Mouse (Mus musculus): ENCODE results near the gene Fam120c.
"Not testable (repeated sequence)": the region's sequence is repeated elsewhere in the genome, so short reads cannot be mapped to it uniquely, and the experiment has no call there.

Gene Fam120c

DNA sequence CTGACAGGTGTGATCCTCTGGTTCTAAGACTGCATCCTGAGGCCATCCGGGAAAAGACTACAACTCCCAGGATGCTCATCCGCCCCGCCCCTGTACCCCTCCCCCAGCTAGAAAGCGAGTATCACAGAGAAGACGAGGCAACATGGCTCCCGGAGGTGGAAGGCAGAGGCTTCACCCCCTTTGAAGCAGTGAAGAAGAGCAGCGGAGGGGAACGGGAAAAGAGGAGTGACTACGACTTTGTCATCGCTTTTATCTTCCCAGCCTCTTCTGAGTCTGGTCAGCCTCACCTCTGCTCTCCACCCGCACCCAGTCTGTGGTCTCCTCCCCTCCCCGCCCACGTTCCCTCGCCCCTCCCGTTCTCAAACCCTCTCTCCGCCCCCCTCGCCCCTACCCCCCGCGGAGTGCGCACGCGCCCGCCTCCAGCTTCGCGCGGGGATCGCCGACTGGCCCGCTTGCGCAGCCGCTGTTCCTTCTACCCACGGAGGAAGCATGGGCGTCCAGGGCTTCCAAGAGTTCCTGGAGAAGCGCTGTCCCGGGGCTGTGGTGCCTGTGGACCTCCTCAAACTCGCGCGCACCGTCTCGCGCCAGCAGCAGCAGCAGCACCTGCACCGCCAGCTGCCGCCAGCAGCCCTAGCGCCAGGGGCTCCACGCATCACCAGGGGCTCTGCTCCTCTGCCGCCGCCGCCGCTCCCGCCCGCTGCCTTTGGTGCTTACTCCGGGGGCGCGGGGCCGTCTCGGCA, at the start of gene Fam120c:
Fam120c (plus strand) TSS at position 415 of the 740 bp plus-strand sequence.
- peak; percentile 93 for DNase-seq (ENCODE audit: inconsistent ontology term)

DNA sequence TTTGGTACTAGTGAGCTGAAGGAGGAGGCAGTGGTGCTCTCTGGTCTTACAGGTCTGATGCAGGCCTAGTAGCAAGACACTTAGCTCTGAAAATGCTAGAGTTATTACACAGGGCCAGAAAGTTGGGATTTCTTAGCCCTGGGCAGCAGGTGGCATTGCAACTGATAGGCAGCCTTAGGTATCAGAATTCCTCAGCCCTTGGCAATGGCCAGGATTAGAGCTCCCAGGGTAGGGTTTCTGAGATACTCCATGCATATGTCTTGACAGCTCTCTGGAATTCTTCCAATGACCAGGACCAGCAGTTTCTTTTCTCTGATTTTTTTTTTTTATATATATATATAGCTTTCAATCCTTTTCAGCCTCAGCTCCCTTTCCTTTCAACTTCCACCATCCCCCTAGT, 45.6 kb upstream of the Fam120c start:
- peak; percentile 2 for DNase-seq (ENCODE audit: inconsistent ontology term)

DNA sequence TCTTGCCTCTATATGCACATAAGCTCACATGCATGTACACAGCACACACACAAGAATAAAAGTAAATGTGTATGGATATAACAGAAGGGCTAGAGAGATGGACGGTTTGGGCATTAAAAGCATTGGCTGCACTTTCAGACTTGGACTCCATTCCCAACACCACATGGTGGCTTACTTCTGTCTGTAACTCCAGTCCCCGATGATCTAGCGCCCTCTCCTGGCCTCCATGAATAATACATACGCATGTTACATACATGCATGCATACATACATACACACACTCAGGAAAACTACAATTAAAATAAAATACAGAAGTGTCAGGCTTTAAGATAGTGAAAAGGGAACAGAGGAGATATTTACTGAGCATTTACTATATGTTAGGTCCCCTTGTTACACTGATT, 30.2 kb upstream of the Fam120c start:
- no peak for DNase-seq (ENCODE audit: inconsistent ontology term)

DNA sequence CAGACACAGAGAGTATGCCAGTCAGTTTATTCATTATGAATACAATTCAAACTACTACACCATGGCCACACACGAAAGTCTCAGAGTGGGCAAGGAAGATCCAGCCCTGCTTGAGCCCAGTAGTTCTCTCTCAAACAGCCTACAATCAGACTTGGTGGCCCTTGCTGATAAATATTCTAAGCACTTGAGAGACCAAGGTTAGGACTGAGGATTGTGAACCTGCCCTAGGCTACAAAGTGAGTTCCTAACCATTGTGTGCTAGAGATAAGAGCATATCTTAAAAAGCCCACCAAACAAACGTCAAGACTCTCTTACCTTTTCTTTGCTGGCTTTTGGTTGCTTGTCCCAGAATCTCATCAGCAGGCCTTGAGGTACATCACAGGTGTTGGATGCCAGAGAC, 10.4 kb upstream of the Fam120c start:
- DNase-seq (ENCODE audit: inconsistent ontology term) = no peak

DNA sequence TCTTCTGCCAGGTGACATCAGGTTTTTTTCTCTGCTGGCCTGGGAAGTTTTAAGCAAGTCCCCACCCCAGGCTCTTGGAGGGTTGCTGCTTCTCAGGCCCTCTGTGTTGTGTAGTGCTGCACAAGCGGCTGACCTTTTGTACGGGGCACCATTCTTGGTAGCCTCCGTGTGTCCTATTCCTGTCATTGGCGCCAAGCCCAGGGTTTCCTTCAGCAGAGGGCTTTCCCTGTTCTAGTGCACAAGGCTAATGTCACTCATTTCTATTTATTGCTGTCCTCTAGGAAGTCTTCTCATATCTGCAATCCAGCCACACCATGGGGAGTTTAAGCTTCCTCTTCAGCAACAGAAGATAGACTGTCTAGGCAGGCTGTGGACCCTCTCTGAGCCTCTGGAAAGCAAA, 6.2 kb upstream of the Fam120c start:
- no peak for DNase-seq (ENCODE audit: inconsistent ontology term)

DNA sequence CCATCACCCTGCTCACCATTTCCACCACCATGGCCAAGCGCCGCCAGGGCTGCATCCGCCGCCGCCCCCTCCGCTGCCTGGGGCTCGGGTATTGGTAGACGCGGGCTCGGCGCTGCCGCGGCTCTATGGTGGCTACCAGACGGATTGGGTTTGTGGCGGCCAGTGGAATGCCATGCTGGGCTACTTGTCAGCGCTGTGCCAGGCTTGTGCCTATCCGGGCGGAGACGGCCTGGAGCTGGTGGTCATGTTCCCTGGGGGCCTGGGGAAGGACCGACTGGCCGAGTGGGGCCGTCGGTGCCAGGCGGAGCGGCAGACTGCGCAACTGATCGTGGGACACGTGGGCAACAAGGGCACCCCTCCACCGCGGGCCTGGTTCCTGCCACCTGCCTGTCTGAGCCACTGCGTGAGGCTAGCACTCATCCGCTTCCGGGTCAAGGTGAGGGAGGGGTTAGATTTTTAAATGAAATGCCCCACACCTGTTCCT, 568 bp downstream of the Fam120c start:
- peak; percentile 67 for DNase-seq (ENCODE audit: inconsistent ontology term)

DNA sequence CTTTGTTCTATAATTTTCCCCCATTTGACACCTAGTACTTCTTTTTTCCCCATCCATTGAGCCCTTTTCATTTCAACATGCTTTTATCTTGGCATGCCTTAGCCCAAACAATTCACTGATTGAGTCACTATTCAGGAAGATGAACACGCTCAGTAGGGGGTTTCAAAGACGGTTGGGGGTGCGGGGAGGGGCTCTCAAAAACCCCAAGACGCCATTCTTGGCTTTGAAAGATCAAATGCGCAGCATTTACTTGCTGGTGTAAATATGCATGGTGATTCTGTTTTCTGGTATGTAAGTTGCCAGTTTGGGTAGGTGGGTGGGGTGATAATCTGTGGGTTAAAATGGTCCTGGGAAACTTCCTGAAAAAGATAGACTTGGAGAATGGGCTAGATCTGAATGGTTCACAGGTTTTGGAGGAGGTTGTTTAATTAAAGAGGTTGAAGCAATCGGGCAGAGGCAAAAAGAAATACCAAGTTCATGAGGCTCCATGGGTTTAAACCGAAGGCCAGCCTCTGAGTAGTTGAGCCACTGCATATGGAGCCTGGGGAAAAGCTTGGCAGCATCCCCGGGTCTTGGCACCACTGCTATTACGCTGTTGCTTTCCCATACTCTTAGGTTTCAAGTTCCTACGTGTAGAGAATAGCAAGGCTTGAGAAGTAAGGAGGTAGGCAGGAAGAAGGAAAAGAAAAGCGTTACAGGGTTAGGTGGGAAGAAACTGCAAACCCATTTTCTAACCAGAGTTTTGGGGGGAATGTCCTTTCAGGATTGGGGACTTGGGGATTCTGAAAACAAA, 1.6 kb downstream of the Fam120c start:
- DNase-seq (ENCODE audit: inconsistent ontology term) = peak; percentile 17

DNA sequence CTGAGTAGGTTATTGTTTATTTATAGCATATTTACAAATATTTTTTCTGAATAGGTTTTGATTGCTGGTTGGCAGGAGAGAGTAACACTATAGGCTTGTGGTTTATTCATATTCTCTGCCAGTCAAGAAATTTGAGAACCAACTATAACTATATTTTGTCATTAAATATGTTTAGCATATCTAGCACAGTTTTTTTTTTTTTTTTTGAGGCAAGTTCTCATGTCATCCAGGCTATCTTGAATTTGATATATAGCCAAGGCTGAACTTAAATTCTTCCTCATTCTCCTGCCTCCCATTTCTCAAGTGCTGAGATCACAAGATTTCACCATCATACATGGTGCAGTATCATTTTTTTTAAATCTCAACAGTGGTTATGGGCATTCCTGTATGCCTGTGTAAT, 3.3 kb downstream of the Fam120c start:
- DNase-seq (ENCODE audit: inconsistent ontology term) = no peak

DNA sequence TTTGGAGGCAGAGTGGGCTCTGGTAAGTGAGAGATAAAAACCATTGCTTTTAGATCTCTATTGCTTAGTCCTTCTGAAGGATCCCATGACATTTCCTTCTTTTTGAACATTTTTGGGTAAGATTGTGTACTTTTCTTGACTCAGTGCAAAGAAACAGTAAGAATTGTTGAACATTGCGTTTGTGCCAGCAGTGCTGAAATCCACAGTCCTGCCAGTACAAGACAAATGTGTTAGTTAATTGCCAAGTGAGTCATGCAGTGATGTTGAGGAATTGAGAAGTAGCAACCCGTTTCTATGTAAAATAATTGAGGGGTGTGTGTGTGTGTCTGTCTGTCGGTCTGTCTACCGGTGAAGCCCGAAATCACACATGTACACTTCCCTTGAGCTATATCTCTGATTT, 5.3 kb downstream of the Fam120c start:
- peak; percentile 12 for DNase-seq (ENCODE audit: inconsistent ontology term)

DNA sequence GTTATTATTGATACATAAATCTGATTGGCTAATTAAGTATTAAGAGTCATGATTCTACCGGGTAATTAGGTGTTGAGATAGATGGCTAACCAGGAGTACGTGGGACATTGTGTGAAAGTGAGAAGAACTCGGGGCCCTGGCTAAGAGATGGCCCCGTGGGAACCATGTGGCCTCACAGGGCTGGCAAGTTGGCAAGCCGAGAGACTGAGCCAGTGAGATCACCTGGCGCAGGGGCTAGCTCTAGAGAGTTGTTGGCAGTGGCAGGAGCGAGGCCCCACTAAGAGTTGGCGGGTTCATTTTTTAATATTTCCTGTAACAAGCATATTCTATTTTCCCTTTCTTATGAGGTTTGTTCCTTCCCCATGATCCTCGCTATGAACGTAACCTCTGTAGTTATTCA, 74.8 kb downstream of the Fam120c start:
- DNase-seq (ENCODE audit: inconsistent ontology term) = no peak

DNA sequence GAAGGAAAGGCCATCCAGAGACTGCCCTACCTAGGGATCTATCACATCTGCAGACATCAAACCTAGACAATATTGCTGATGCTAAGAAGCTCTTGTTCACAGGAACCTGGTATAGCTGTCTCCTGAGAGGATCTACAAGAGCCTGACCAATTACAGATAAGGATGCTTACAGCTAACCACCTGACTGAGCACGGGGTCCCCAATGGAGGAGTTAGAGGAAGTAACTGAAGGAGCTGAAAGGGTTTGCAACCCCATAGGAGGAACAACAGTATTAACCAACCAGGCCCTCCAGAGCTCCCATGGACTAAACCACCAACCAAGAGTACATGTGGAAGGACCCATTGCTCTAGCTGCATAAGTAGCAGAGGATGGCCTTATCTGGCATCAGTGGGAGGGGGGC, 76.8 kb downstream of the Fam120c start:
- no peak for DNase-seq (ENCODE audit: inconsistent ontology term)

DNA sequence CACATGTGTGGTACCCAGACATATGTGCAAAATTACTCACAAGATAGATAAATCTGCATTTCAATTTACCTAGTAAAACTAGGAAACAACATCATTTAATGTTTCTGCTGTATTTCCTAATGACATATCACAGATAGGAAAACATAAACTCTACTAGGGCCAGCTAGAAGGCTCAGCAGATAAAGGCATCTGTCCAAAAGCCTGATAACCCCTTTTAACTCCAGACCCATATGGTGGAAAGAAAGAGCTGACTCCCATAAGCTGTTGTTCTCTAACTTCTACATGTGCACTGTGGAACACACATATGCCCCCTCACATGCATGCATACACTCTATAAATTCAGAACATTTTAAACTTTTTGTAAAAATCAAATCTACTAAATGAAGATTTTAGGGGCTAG, 99.7 kb downstream of the Fam120c start:
- no peak for DNase-seq (ENCODE audit: inconsistent ontology term)

DNA sequence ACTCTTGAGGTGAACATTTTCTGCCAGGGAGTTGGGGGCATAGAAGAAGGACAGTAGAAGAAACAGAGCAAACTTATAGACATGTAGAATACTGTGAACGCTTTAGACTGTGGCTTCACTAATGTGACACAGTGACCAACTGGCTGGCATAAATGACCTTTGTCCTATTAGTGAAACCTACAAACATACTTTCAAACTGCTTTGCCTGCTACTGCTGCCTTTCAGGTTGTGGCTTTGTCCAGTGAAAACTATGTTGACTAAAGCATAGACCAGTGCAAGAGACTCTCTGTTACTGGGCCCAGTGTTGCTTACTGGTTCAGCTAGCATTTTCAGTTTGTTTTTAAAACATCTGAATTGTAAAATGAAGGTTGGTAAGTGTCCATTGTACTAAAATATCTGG, 100.2 kb downstream of the Fam120c start:
- no peak for DNase-seq (ENCODE audit: inconsistent ontology term)

DNA sequence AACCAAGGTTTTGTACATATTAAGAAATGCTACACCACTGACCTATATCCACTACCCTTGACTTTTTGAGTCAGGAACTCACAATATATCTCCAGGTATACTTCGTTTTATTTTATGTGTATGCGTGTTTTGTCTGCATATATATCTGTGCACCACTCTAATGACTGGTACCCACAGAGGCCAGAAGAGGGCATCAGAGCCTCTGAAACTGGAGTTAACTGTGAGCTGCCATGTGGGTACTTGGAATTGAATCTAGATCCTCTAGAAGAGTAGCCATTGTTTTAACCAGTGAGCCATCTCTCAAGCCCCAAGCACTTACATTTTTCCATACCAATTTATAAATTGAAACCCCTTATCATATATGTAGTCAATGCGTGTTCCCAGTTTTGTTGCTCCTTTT, 144.2 kb downstream of the Fam120c start:
- DNase-seq (ENCODE audit: inconsistent ontology term) = no peak

DNA sequence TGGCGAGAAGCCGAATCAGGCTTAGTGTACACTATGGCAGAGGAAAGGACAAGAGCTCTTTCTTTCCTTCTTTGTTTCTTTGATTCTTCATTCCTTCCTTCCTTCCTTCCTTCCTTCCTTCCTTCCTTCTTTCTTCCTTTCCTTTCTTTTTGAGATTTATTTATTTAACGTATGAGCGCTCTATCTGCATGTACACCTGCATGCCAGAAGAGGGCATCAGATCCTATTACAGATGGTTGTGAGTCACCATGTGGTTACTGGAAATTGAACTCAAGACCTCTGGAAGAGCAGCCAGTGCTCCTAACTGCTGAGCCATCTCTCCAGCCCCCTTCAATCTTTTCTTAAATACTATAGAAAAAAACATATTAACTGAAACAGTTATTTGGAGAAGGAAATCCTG, 149.3 kb downstream of the Fam120c start:
- not testable (repeated sequence) for DNase-seq (ENCODE audit: inconsistent ontology term)

DNA sequence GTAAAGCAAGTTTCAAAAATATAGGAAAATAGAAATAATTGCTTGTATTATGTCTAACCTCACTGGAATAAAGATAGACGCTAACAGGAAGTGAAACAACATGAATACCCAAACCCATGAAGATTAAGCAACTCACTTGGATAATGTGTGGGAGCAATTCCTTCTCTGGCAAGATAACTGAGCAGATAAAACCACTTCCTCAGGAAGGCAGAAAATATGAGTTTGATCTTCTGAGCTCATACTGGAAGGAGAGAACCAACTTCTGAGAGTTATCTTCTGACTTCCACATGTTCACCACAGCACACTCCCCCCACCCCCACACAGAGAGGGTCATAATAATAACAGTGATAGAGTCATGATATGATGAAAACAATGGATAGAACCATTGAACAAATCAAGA, 152.6 kb downstream of the Fam120c start:
- DNase-seq (ENCODE audit: inconsistent ontology term) = no peak

DNA sequence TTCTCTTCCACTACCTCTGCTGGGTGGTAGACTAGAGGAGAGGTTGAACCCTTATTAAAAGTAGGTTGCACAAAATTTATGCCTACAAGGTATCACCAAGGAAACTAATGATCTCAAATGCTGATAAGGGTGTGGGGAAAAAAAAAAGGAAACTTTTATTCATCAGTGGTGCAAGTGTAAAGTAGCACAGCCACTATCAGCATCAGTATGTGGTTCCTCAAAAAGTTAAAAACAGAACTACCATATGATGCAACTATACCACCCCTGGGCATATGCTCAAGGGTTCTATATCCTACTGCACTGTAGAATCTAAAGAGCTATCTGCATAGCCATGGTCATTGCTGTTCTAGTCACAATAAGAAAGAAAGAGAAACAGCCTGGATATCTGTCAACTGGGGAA, 164.6 kb downstream of the Fam120c start:
- no peak for DNase-seq (ENCODE audit: inconsistent ontology term)

DNA sequence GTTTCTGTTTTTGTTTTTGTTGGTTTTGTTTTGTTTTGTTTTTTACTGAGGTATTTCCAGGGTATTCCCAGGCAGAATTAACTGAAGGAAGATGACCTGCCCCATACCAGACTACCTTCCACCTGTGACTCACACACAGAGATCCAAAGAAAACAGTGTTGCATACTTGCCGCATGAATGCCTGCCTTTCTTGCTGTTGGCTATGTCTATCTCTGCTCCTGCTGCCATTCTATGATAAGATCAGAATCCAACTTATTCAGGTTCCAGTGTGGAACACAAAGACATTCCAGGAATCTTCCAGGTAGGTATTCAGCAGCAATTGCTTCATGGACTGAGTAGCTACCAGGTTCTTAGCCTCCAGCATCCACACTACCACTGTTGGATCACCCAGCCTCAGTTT, 165.9 kb downstream of the Fam120c start:
- DNase-seq (ENCODE audit: inconsistent ontology term) = peak; percentile 18

DNA sequence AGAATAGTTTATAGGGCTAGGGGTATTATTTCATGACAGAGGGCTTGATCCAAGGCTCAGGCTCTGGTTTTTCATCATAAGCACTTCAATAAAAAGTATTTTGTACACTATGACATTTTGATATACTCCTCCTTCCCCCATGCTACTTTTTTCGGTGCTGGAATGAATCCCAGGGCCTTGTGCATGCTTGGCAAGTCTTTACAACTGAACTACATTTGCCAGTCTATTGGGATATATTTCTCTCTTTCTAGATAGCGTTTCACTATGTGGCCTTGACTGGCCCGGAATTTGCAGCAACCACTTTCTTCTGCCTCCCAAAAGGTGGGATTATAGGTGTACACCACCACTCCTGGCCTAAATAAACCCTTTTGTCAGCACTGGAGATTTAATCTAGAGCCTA, 169.1 kb downstream of the Fam120c start:
- DNase-seq (ENCODE audit: inconsistent ontology term) = no peak

DNA sequence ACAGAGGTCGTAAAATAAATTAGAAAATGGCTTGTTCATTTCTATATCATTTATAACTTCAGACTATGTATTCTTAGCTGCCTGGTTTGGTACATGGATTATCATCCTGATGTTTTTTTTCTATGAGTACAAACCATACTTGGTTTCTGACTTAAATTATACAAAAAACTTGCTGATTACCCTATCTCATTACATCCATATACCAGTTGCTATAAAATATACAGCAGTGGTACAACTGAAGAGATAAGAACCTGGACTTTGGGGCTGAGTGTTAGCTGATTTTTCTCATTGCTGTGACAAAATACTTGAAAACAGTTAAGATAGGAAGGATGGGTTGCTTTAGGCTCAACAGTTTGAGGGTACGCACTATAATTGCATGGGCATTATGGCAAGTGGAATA, 169.7 kb downstream of the Fam120c start:
- DNase-seq (ENCODE audit: inconsistent ontology term) = no peak

DNA sequence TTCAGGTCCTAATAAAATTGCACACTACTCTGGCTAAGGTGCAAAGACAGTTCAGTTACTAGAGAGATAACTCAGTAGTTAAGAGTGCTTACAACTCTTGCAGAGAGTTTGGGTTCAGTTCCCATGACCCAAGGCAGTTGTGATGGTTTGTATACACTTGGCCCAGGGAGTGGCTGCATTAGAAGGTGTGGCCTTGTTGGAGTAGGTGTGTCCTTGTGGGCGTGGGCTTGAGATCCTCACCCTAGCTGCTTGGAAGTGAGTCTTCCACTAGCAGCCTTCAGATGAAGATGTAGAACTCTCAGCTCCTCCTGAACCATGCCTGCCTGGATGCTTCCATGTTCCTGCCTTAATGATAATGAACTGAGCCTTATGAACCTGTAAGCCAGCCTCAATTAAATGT, 174.2 kb downstream of the Fam120c start:
- DNase-seq (ENCODE audit: inconsistent ontology term) = no peak

DNA sequence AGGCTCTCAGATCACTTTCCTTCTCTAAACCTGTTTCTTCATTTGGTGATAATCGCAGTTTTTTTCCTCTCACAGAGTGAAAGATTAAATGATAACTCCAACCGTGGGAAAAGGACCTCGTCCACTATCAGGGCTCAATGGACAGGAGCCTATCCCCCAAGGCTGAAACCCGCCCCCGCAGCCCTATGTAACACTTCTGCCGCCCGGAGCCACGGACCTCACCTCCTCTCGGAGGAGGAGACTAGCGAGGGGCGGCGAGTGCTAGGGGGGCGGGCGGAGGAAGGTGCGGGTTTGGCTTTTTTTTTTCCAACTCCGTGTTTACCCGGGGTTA, 176.1 kb downstream of the Fam120c start:
- DNase-seq (ENCODE audit: inconsistent ontology term) = no peak

Measured in Muller cell, postnatal 12 days (primary cell).